Mouse (Mus musculus) E14TG2a.4 (cell line): Measurements from ENCODE around the gene Scamp3.

Source experiments
- CTCF ChIP-seq: conservative IDR thresholded peaks from 2 replicates; pipeline ENCODE4 v1.5.1; 2014; ENCODE audit warnings: low read length
- NANOG ChIP-seq: IDR thresholded peaks from 2 replicates; pipeline ENCODE4 v1.6.1; 2014; ENCODE audit warnings: borderline replicate concordance, low read length, mixed read lengths
- POU5F1 ChIP-seq: IDR thresholded peaks from 2 replicates; pipeline ENCODE4 v1.6.1; 2014; ENCODE audit warnings: low read length, borderline replicate concordance

DNA sequence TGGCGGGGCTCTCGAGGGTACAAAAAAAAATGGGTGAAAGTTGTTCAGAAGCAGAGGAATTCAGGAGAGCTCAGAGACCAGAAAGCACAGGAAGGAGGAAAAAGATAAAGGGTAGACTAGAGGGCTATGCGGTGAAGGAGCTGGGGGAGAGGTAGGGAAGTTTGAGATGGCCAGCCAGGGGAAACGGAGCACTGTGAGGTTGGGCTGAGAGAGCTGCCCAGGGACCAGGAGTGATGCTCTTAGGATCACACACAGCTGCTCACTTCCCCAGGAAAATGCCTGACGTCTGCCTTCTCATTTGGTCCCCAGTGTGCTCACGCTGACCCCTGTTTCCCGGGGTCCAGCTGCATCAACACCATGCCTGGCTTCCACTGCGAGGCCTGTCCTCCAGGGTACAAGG, 42.3 kb downstream of the Scamp3 start:
- TF ChIP-seq CTCF (no peak), NANOG (no peak), POU5F1 (no peak)
